Mouse (Mus musculus): ENCODE data around the gene Kcnk7. TPM values are rescaled to one million over a fixed set of nuclear protein-coding genes. Genes with fewer than 3 reads are reported as not detected.

The Kcnk7 gene
- polyA plus RNA-seq, 1 experiment from 2014 or later, result not detected

GRCm38 (mm10) chr19:5751742-5752141, 47.6 kb downstream of the Kcnk7 start:
- no peaks in the 10 kb centered on the region for H3K36me3 ChIP-seq (ENCODE audit: control insufficient read depth, insufficient read depth, low read length)
- no peak overlapping the region for H3K27ac ChIP-seq (ENCODE audit: low read depth, low read length)
- no peak overlapping the region for H3K4me3 ChIP-seq (ENCODE audit: low read depth, low read length)
- no peak for ATAC-seq (ENCODE audit: insufficient read depth, low FRiP score, low TSS enrichment)
- no peaks in the 10 kb centered on the region; the same call in 1 of the 2 replicates for H3K9me3 ChIP-seq (ENCODE audit: control insufficient read depth, low read length)
- WGBS, result 4% methylated on average over 20 of the region's 20 CpGs
- H3K4me1 ChIP-seq (ENCODE audit: control insufficient read depth, insufficient read depth, low read length), result peaks cover 8% of the 10 kb centered on the region; the same call in 1 of the 2 replicates
- DNase-seq (ENCODE audit: low spot score), result no peak
- H3K4me2 ChIP-seq (ENCODE audit: low read depth), result no peak overlapping the region
- H3K9ac ChIP-seq (ENCODE audit: low read length), result no peak overlapping the region
- peaks cover 46% of the 10 kb centered on the region for H3K27me3 ChIP-seq (ENCODE audit: control insufficient read depth, insufficient read depth, low read length)

- H3K36me3 ChIP-seq (ENCODE audit: control insufficient read depth, insufficient read depth, low read length), result peaks cover 24% of the 10 kb centered on the region
- peak overlapping the region; percentile 25 for H3K4me3 ChIP-seq (ENCODE audit: low read depth, low read length)
- DNase-seq (ENCODE audit: low spot score) (peak; percentile 44), ATAC-seq (ENCODE audit: insufficient read depth, low FRiP score, low TSS enrichment) (no peak)
- peak overlapping the region; percentile 31 for H3K4me2 ChIP-seq (ENCODE audit: low read depth)
- peaks cover 38% of the 10 kb centered on the region for H3K27me3 ChIP-seq (ENCODE audit: control insufficient read depth, insufficient read depth, low read length)
- peaks cover 12% of the 10 kb centered on the region; the same call in 1 of the 2 replicates for H3K4me1 ChIP-seq (ENCODE audit: control insufficient read depth, insufficient read depth, low read length)
- H3K9me3 ChIP-seq (ENCODE audit: control insufficient read depth, low read length), result no peaks in the 10 kb centered on the region
- WGBS, result 6% methylated on average over 27 of the region's 29 CpGs
- H3K9ac ChIP-seq (ENCODE audit: low read length), result peak overlapping the region; percentile 18
- H3K27ac ChIP-seq (ENCODE audit: low read depth, low read length), result no peak overlapping the region
These were observed 52.3 kb downstream of the Kcnk7 start for GRCm38 (mm10) chr19:5756321-5756985.

Small RNA genes within 50 kb of the gene (microRNA-seq; reads per million reads assigned to microRNA genes)
- not detected for gene Mir6987

Other genes starting within 250 kb of the Kcnk7 start
- gene Ccdc85b, start 246.5 kb upstream of the Kcnk7 start, polyA plus RNA-seq (2014; fragmentation: Nextera tagmentation; extraction: Ambion mirVana), result 7.9 and 8.3 TPM in 2 replicates
- 110 and 119 TPM in 2 replicates for gene Fibp, start 243.8 kb upstream of the Kcnk7 start, polyA plus RNA-seq (2014; fragmentation: Nextera tagmentation; extraction: Ambion mirVana)
- gene Ctsw, start 235.9 kb upstream of the Kcnk7 start, polyA plus RNA-seq (2014; fragmentation: Nextera tagmentation; extraction: Ambion mirVana), result 1.7 and 3.6 TPM in 2 replicates
- 55.5 and 55.6 TPM in 2 replicates for gene Efemp2, start 230.4 kb upstream of the Kcnk7 start, polyA plus RNA-seq (2014; fragmentation: Nextera tagmentation; extraction: Ambion mirVana)
- 39.0 and 41.9 TPM in 2 replicates for gene Mus81, start 216.0 kb upstream of the Kcnk7 start, polyA plus RNA-seq (2014; fragmentation: Nextera tagmentation; extraction: Ambion mirVana)
- 3,817 and 3,867 TPM in 2 replicates for gene Cfl1, start 213.9 kb upstream of the Kcnk7 start, polyA plus RNA-seq (2014; fragmentation: Nextera tagmentation; extraction: Ambion mirVana)
- gene 1700020D05Rik, start 200.6 kb upstream of the Kcnk7 start, polyA plus RNA-seq (2014; fragmentation: Nextera tagmentation; extraction: Ambion mirVana), result 0.31 TPM in 1 of 2 replicates, not detected in the other
- 20.9 and 23.0 TPM in 2 replicates for gene Snx32, start 193.8 kb upstream of the Kcnk7 start, polyA plus RNA-seq (2014; fragmentation: Nextera tagmentation; extraction: Ambion mirVana)
- gene Ovol1, start 143.7 kb upstream of the Kcnk7 start, polyA plus RNA-seq (2014; fragmentation: Nextera tagmentation; extraction: Ambion mirVana), result 0.24 and 0.32 TPM in 2 replicates
- gene Ap5b1, start 136.3 kb upstream of the Kcnk7 start, polyA plus RNA-seq (2014; fragmentation: Nextera tagmentation; extraction: Ambion mirVana), result 2.3 and 2.6 TPM in 2 replicates
- gene Rnaseh2c, start 102.5 kb upstream of the Kcnk7 start, polyA plus RNA-seq (2014; fragmentation: Nextera tagmentation; extraction: Ambion mirVana), result 131 and 137 TPM in 2 replicates
- gene Kat5, start 94.1 kb upstream of the Kcnk7 start, polyA plus RNA-seq (2014; fragmentation: Nextera tagmentation; extraction: Ambion mirVana), result 36.3 and 36.5 TPM in 2 replicates
- 32.5 and 34.4 TPM in 2 replicates for gene Rela, start 66.9 kb upstream of the Kcnk7 start, polyA plus RNA-seq (2014; fragmentation: Nextera tagmentation; extraction: Ambion mirVana)
- gene Sipa1, start 40.7 kb upstream of the Kcnk7 start, polyA plus RNA-seq (2014; fragmentation: Nextera tagmentation; extraction: Ambion mirVana), result 17.0 and 19.3 TPM in 2 replicates
- 21.0 and 22.0 TPM in 2 replicates for gene Map3k11, start 15.6 kb upstream of the Kcnk7 start, polyA plus RNA-seq (2014; fragmentation: Nextera tagmentation; extraction: Ambion mirVana)
- 26.9 and 27.7 TPM in 2 replicates for gene Pcnx3, start 15.5 kb upstream of the Kcnk7 start, polyA plus RNA-seq (2014; fragmentation: Nextera tagmentation; extraction: Ambion mirVana)
- gene Ehbp1l1, start 21.9 kb downstream of the Kcnk7 start, polyA plus RNA-seq (2014; fragmentation: Nextera tagmentation; extraction: Ambion mirVana), result 5.1 and 6.8 TPM in 2 replicates
- 167 and 184 TPM in 2 replicates for gene Fam89b, start 25.3 kb downstream of the Kcnk7 start, polyA plus RNA-seq (2014; fragmentation: Nextera tagmentation; extraction: Ambion mirVana)
- 5.2 and 9.7 TPM in 2 replicates for gene Ltbp3, start 36.5 kb downstream of the Kcnk7 start, polyA plus RNA-seq (2014; fragmentation: Nextera tagmentation; extraction: Ambion mirVana)
- gene Scyl1, start 67.1 kb downstream of the Kcnk7 start, polyA plus RNA-seq (2014; fragmentation: Nextera tagmentation; extraction: Ambion mirVana), result 63.9 and 67.4 TPM in 2 replicates
- 19.9 and 20.7 TPM in 2 replicates for gene Frmd8, start 170.9 kb downstream of the Kcnk7 start, polyA plus RNA-seq (2014; fragmentation: Nextera tagmentation; extraction: Ambion mirVana)
- gene Slc25a45, start 173.4 kb downstream of the Kcnk7 start, polyA plus RNA-seq (2014; fragmentation: Nextera tagmentation; extraction: Ambion mirVana), result 0.74 and 1.7 TPM in 2 replicates
- 5.7 and 6.6 TPM in 2 replicates for gene Tigd3, start 189.8 kb downstream of the Kcnk7 start, polyA plus RNA-seq (2014; fragmentation: Nextera tagmentation; extraction: Ambion mirVana)
- gene Dpf2, start 208.6 kb downstream of the Kcnk7 start, polyA plus RNA-seq (2014; fragmentation: Nextera tagmentation; extraction: Ambion mirVana), result 195 and 225 TPM in 2 replicates
- 3.9 and 4.0 TPM in 2 replicates for gene Cdc42ep2, start 220.4 kb downstream of the Kcnk7 start, polyA plus RNA-seq (2014; fragmentation: Nextera tagmentation; extraction: Ambion mirVana)